Mouse (Mus musculus) Patski (cell line): Measurements from ENCODE around the gene 4933400A11Rik. TPM values are rescaled to one million over a fixed set of nuclear protein-coding genes. Genes with fewer than 3 reads are reported as not detected.

ENCODE experiments used
- ATAC-seq: fragments of 100-300 bp; one replicate; pipeline ENCODE4 v1.8.0; 2021
- CTCF ChIA-PET: fragments of 350-600 bp; sonication (Branson Sonifier 250); formaldehyde crosslinking; loops from one replicate; lab custom pipeline; 2022; ENCODE audit warnings: inconsistent platforms; lab: Charles Lee
- POLR2A ChIA-PET: fragments of 350-600 bp; sonication (Branson Sonifier 250); formaldehyde crosslinking; loops from one replicate; lab custom pipeline; 2022; ENCODE audit warnings: antibody characterized with exemption, inconsistent platforms; lab: Charles Lee
- DNase-seq: peaks from one replicate; pipeline ENCODE4 v3.0.0-alpha.2; 2011; ENCODE audit warnings: low read depth, low spot score
- H3K27me3 ChIP-seq: fragments of 371-371 bp; one replicate; pipeline ENCODE4 v1.5.1; 2021
- CTCF ChIP-seq: fragments of 100-300 bp; IDR thresholded peaks from one replicate; pipeline ENCODE4 v1.5.1; 2021
- in situ Hi-C: fragments of 300-500 bp; cut with MboI; formaldehyde crosslinking; loops from 3 replicates; pipeline ENCODE4 v1.11.1; 2018; ENCODE audit warnings: low pct_unique_long_range_greater_than_20kb, mixed read lengths
- polyA plus RNA-seq: library from polyadenylated mRNA; unstranded; gene quantifications from one replicate; pipeline ENCODE4 v1.2.3, GENCODE M21; 2021

Gene 4933400A11Rik
- polyA plus RNA-seq, 1 experiment from 2014 or later = not detected

DNA sequence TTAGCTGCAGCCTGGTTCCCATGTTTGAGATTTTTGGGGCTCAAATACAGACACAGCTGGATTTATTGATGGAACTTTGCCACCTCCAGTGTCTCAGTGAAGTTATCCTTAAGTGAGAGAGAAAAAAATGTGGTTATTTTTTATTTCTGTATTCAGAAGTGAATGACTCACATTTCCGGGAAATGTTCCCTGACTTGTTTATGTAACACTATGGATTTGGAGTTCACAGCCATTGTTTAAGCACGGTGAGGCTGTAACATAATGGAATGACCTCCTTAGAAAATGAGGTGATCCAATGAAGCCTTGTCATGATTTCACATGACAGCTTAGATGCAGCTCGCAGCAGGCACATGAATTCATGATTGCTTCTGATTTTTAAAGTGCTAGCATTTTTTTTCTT, 17.7 kb upstream of the 4933400A11Rik start:
- H3K27me3 ChIP-seq = no peaks in the 10 kb centered on the region
- ATAC-seq = no peak
- no peak for DNase-seq
- POLR2A ChIA-PET = no interaction called here
- in situ Hi-C loops = no loop called here
- TF ChIP-seq CTCF = no peak
- CTCF ChIA-PET = interaction anchor here (1.6 kb wide), 1 partner anchor 359 kb away, joined by 4 read pairs; no protein-coding TSS in a partner anchor

GRCm38 (mm10) chrX:169794831-169795311, 15.4 kb upstream of the 4933400A11Rik start:
- ChIA-PET POLR2A (interaction anchor here (1.2 kb wide), 1 partner anchor 9 kb away, joined by 3 read pairs; no protein-coding TSS in a partner anchor), CTCF (interaction anchor here (0.8 to 1.2 kb wide), 2 partner anchors 17 to 462 kb away, joined by 3 read pairs; no protein-coding TSS in a partner anchor)
- DNase-seq (peak; percentile 82), ATAC-seq (peak; percentile 97)
- in situ Hi-C loops = no loop called here
- no peaks in the 10 kb centered on the region for H3K27me3 ChIP-seq
- TF ChIP-seq CTCF = no peak

DNA sequence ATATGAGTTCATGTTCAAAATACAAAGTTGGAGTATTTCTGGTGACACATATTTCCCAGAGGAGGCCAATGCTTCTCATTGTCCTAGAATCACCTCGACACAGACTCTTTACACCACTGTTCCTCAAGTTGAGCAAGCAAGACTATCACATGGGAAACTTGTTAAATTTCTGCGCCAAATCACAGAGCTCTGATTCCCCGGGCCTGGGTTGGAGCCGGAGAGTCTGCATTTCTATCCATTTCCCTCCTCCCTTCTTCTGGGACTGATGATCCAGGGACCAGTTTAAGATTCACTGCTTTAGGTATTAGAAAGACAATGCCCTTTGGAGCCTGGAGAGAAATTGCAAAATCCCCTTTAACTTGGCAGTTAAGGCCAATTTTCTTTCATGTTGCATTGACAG, 15.0 kb upstream of the 4933400A11Rik start:
- CTCF ChIA-PET = no interaction called here
- POLR2A ChIA-PET = interaction anchor here (1.2 kb wide), 1 partner anchor 9 kb away, joined by 3 read pairs; no protein-coding TSS in a partner anchor

DNA sequence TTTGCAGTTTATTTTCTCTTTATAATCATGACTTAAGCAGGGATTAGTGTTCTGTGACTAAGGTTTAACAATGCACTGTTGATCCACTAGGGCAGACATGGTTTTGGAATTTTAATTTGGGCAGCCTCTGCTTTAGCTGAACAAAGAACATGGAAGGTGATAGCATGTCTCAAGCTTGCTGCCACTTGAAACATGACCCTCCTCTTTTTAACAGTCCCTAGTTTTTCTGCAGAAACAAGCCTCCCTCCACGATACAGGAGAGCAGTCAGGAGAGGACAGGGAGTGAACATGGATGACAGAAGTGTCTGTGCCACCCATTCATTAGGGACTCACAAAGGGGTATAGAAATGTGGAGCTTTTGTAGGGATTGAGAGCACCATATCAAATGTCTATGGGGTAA, 13.4 kb upstream of the 4933400A11Rik start:
- H3K27me3 ChIP-seq = no peaks in the 10 kb centered on the region
- TF ChIP-seq CTCF = no peak
- ChIA-PET POLR2A (no interaction called here), CTCF (no interaction called here)
- ATAC-seq (no peak), DNase-seq (no peak)
- in situ Hi-C loops = no loop called here

More for the DNA sequence above, 15.0 kb upstream of the 4933400A11Rik start:
- DNase-seq = no peak
- ATAC-seq = peak; percentile 36
- H3K27me3 ChIP-seq = no peaks in the 10 kb centered on the region
- in situ Hi-C loops = no loop called here
- no peak for TF ChIP-seq CTCF

- TF ChIP-seq CTCF = no peak
- DNase-seq (no peak), ATAC-seq (no peak)
- in situ Hi-C loops = loop anchor here (5.0 kb wide), 1 partner anchor 102 kb away; the partner anchor contains the start of gene Mid1
- ChIA-PET CTCF (no interaction called here), POLR2A (no interaction called here)
- no peaks in the 10 kb centered on the region for H3K27me3 ChIP-seq
Observed at GRCm38 (mm10) chrX:169789702-169790101, 10.3 kb upstream of the 4933400A11Rik start.

DNA sequence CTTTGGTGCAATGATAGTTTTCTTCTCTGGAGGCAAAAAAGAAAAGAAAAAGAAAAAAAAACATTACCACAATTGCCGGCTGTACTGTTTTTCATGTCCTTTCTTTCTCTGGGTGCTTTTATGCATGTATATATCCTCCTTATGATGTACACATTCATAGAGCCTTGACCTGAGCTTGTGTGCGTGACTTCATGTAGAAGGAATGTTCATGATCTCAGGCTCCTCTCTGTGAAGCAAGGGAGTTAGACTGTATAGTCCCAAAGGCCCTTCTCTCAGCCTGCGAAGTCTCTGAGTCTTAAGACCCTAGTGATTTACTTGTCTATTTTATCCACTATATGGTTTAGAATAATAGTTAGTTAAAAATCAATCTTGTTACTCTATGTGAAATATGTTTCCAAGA, 21.4 kb downstream of the 4933400A11Rik start:
- CTCF ChIA-PET = no interaction called here
- POLR2A ChIA-PET = no interaction called here
- no peak for TF ChIP-seq CTCF
- DNase-seq (no peak), ATAC-seq (no peak)
- in situ Hi-C loops = no loop called here
- H3K27me3 ChIP-seq = no peaks in the 10 kb centered on the region

- DNase-seq (no peak), ATAC-seq (no peak)
- POLR2A ChIA-PET = no interaction called here
- in situ Hi-C loops = no loop called here
- CTCF ChIA-PET = no interaction called here
- no peaks in the 10 kb centered on the region for H3K27me3 ChIP-seq
- no peak for TF ChIP-seq CTCF
Observed at GRCm38 (mm10) chrX:169735387-169735969, 44.0 kb downstream of the 4933400A11Rik start.

Other genes starting within 250 kb of the 4933400A11Rik start
- 105 TPM for gene Mid1, start 94.4 kb downstream of the 4933400A11Rik start, polyA plus RNA-seq
- gene Gm21887, start 230.0 kb upstream of the 4933400A11Rik start, polyA plus RNA-seq = 110 TPM